Mouse (Mus musculus) liver, postnatal 0 days (tissue): ENCODE results near the gene 4933428G20Rik. TPM values are rescaled to one million over a fixed set of nuclear protein-coding genes. Genes with fewer than 3 reads are reported as not detected.

Experiments used
- ATAC-seq: fragments of 200-750 bp; cut with Nextera tagmentation; 2 replicates; pipeline ENCODE4 v1.8.0; 2017; ENCODE audit warnings: mild to moderate bottlenecking, moderate library complexity
- DNase-seq: peaks from one replicate; pipeline ENCODE4 v3.0.0-alpha.2; 2016
- H3K27ac ChIP-seq: fragments of 300-500 bp; sonication (generic); 2 replicates; pipeline ENCODE4 v1.5.1; 2014; ENCODE audit warnings: antibody characterized with exemption, moderate library complexity, mild to moderate bottlenecking, low read depth
- H3K27me3 ChIP-seq: fragments of 300-500 bp; sonication (generic); 2 replicates; pipeline ENCODE4 v1.6.1; 2014; ENCODE audit warnings: low read length, control low read depth, mixed read lengths; ENCODE audit not compliant: insufficient read depth
- H3K36me3 ChIP-seq: fragments of 300-500 bp; sonication (generic); replicated peaks from 2 replicates; pipeline ENCODE4 v1.6.1; 2014; ENCODE audit warnings: mild to moderate bottlenecking, control low read depth, low read length, moderate library complexity, mixed read lengths; ENCODE audit not compliant: insufficient read depth
- H3K4me1 ChIP-seq: fragments of 300-500 bp; sonication (generic); 2 replicates; pipeline ENCODE4 v1.6.1; 2014; ENCODE audit warnings: antibody characterized with exemption, mild to moderate bottlenecking, control low read depth; ENCODE audit not compliant: insufficient read depth
- H3K4me2 ChIP-seq: fragments of 300-500 bp; sonication (generic); 2 replicates; pipeline ENCODE4 v1.6.1; 2014; ENCODE audit warnings: low read depth, mild to moderate bottlenecking, low read length, moderate library complexity, mixed read lengths
- H3K4me3 ChIP-seq: fragments of 300-500 bp; sonication (generic); 2 replicates; pipeline ENCODE4 v1.5.1; 2014; ENCODE audit warnings: low read depth, low read length
- H3K9ac ChIP-seq: fragments of 300-500 bp; sonication (generic); replicated peaks from 2 replicates; pipeline ENCODE4 v1.6.1; 2014; ENCODE audit warnings: mild to moderate bottlenecking, moderate library complexity
- H3K9me3 ChIP-seq: fragments of 300-500 bp; sonication (generic); 2 replicates; pipeline ENCODE4 v1.6.1; 2016; ENCODE audit warnings: mild to moderate bottlenecking, control low read depth, low read length, mixed read lengths
- CTCF ChIP-seq: sonication (generic); IDR thresholded peaks from 2 replicates; pipeline ENCODE4 v1.5.1; 2016; ENCODE audit warnings: antibody characterized with exemption, low read depth
- EP300 ChIP-seq: IDR thresholded peaks from 2 replicates; pipeline ENCODE4 v1.6.1; 2016; ENCODE audit warnings: antibody characterized with exemption, low read depth, mild to moderate bottlenecking
- WGBS: fragments of 180-500 bp; shearing (Covaris S2); extraction: QIAGEN DNeasy Blood & Tissue Kit; methylation state at CpG from one replicate; pipeline ENCODE4 v1.1.7; 2014; ENCODE audit not compliant: insufficient replicate concordance; 5-methylcytosine and 5-hydroxymethylcytosine counted together
- polyA plus RNA-seq: library from polyadenylated mRNA; unstranded; fragments of >200 nt; fragmentation: Nextera tagmentation; extraction: Ambion mirVana; gene quantifications from 2 replicates; pipeline ENCODE4 v1.2.1, GENCODE M21; 2015

Gene 4933428G20Rik
- polyA plus RNA-seq: 0.20 and 0.25 TPM in 2 replicates

DNA sequence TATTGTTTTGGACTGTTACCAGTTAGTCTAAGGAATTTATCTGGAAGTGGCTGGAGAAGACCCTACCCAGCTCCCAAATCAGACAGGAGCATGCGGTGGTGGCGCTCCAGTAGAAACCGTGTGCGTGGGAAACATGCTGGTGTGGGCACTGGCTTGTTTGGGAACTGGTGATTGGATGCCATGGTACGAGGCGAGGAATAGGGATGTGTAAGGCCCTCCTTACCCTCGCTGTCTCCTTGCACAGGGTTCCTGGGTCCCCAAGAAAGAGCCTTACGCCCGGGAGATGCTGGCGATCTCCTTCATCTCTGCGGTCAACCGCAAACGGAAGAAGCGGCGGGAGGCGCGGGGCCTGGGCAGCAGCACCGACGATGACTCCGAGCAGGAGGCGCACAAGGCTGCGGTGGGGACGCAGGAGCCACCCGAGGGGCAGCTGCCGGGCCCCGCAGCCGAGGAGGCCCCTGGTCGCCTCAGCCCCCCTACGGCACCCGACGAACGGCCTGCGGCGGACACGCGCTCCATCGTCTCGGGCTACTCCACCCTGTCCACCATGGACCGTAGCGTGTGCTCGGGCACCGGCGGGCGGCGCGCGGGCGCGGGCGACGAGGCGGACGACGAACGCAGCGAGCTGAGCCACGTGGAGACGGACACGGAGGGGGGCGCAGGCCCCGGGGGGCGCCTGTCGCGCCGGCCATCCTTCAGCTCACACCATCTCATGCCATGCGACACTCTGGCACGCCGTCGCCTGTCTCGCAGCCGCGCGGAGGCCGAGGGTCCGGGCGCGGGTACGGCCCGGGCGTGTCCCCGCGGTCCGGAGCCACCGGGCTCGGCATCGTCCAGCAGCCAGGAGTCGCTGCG lies at the start of gene 4933428G20Rik:
Gene 4933428G20Rik, minus strand, starts transcription at position 476 of the 855 bp plus-strand sequence.
- 77% methylated on average over 72 of the region's 88 CpGs for WGBS

DNA sequence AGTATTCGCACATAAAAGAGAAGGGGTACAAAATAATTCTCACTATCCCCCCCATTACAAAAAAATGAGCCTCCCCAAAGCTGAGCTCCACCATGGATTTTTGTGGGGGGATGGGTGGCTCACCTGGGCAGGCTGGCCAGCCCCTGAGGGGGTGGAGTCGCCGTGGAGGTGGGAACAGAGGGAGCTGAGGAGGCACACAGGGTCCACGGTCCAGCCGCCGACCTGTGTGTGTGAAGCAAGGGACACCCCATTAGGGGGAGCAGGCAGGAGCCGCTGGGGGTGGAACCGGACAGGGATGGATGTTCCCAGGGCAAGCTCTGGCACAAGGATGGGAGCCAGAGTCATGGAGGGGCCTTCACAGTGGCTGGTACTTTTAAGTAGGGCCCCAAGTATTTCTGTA lies 48.6 kb upstream of the 4933428G20Rik start:
- 31% methylated on average over 8 of the region's 8 CpGs for WGBS
- ATAC-seq: no peak
- H3K27me3 ChIP-seq: peaks cover 83% of the 10 kb centered on the region
- no peak overlapping the region for H3K4me3 ChIP-seq
- DNase-seq: no peak
- peaks cover 7% of the 10 kb centered on the region for H3K4me1 ChIP-seq
- no peak overlapping the region for H3K9ac ChIP-seq
- no peaks in the 10 kb centered on the region for H3K9me3 ChIP-seq
- H3K4me2 ChIP-seq: no peak overlapping the region
- no peak for TF ChIP-seq CTCF
- TF ChIP-seq EP300: no peak
- H3K36me3 ChIP-seq: no peaks in the 10 kb centered on the region
- H3K27ac ChIP-seq: no peak overlapping the region

More for the DNA sequence above, at the start of gene 4933428G20Rik:
- Histone ChIP-seq H3K4me1 (no peaks in the 10 kb centered on the region), H3K27me3 (no peaks in the 10 kb centered on the region), H3K9me3 (no peaks in the 10 kb centered on the region), H3K4me3 (no peak within 1 kb of the TSS), H3K4me2 (no peak within 1 kb of the TSS), H3K9ac (no peak within 1 kb of the TSS), H3K36me3 (peaks cover 33% of the 10 kb centered on the region), H3K27ac (no peak within 1 kb of the TSS)
- ATAC-seq (no peak), DNase-seq (no peak)
- TF ChIP-seq EP300: no peak

- WGBS: 56% methylated on average over 12 of the region's 12 CpGs
- no peak for DNase-seq
- Histone ChIP-seq H3K4me1 (peaks cover 7% of the 10 kb centered on the region), H3K27ac (no peak overlapping the region), H3K4me3 (no peak overlapping the region), H3K9ac (no peak overlapping the region), H3K4me2 (no peak overlapping the region), H3K36me3 (no peaks in the 10 kb centered on the region), H3K9me3 (no peaks in the 10 kb centered on the region), H3K27me3 (peaks cover 87% of the 10 kb centered on the region)
- ATAC-seq: no peak
- TF ChIP-seq CTCF: no peak; the same call in 1 of the 2 replicates
- no peak for TF ChIP-seq EP300
These were observed 48.0 kb upstream of the 4933428G20Rik start for GRCm38 (mm10) chr11:97547957-97548706.

- peak overlapping the region; percentile 49 for H3K4me3 ChIP-seq
- DNase-seq (no peak), ATAC-seq (no peak; the same call in 1 of the 2 replicates)
- H3K27ac ChIP-seq: no peak overlapping the region
- TF ChIP-seq CTCF: no peak
- TF ChIP-seq EP300: no peak
- peaks cover 7% of the 10 kb centered on the region for H3K4me1 ChIP-seq
- no peaks in the 10 kb centered on the region for H3K9me3 ChIP-seq
- H3K4me2 ChIP-seq: peak overlapping the region; percentile 81
- H3K36me3 ChIP-seq: no peaks in the 10 kb centered on the region
- peaks cover 84% of the 10 kb centered on the region for H3K27me3 ChIP-seq
- H3K9ac ChIP-seq: no peak overlapping the region; the same call in 1 of the 2 replicates
- under 1% methylated on average over 46 of the region's 73 CpGs for WGBS
These were observed 46.8 kb upstream of the 4933428G20Rik start for GRCm38 (mm10) chr11:97546804-97547411.

DNA sequence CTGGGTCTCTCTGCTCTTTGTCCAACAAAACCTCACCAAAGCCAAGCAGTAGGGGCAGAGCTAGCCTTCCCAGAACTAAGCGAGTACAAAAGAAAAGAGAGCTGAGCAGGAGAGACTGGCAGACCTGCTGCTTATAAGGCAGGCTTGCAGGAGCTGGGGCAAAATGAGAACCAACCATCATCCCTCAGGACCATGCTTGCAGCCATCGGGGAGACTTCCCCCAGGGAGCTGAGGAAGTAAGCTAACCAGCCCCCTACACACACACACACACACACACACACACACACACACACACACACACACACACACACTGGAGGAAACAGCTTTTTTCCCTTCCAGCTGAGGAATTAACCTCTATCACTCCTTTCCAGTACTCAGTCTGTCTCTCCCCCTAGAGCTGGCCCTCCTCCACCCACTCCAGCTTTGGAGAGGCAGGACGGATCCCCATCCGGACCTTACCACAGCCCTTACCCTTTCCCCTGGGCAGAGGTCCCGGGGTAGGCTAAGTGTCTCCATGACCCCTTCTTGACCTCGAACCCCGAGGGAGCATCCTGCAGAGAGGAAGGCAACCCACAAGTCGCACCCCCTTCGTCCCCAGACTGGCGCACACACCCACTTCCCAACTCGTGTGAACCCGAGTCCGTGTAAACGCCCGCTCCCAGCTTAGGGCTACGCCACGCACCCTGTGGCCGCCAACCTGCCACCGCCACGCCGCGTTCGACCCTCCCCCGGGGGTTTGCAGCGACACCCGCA lies 45.8 kb upstream of the 4933428G20Rik start:
- H3K27ac ChIP-seq: no peak overlapping the region
- no peak for TF ChIP-seq EP300
- no peak for TF ChIP-seq CTCF
- no peaks in the 10 kb centered on the region for H3K9me3 ChIP-seq
- H3K4me1 ChIP-seq: peaks cover 7% of the 10 kb centered on the region
- ATAC-seq (no peak), DNase-seq (no peak)
- H3K36me3 ChIP-seq: no peaks in the 10 kb centered on the region
- peak overlapping the region; percentile 49 for H3K4me3 ChIP-seq
- WGBS: 5% methylated on average over 19 of the region's 26 CpGs
- peaks cover 79% of the 10 kb centered on the region for H3K27me3 ChIP-seq
- peak overlapping the region; percentile 81 for H3K4me2 ChIP-seq
- no peak overlapping the region for H3K9ac ChIP-seq
